Mouse (Mus musculus): ENCODE measurements around the gene Kalrn.

The Kalrn gene

DNA sequence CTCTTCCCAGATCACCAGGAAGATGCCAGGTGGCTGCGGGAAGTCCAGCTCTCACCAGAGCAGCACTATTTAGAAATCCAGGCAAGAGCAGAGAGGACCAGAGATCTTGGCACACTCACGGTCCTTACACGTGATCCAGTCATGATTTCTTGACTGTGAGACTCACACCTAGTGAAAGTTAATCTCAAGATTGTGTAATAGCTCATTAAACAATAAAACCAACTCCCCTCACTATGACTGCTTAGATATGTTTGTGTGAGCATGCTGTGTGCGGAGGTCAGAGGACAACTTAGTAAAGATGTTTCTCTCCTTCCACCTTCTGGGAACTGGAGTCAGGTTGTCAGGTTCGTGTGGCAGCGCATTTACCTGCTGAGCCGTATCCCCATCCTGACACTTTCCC lies 453.5 kb downstream of the Kalrn start:
- DNase-seq (ENCODE audit: low read depth, low spot score) = no peak

DNA sequence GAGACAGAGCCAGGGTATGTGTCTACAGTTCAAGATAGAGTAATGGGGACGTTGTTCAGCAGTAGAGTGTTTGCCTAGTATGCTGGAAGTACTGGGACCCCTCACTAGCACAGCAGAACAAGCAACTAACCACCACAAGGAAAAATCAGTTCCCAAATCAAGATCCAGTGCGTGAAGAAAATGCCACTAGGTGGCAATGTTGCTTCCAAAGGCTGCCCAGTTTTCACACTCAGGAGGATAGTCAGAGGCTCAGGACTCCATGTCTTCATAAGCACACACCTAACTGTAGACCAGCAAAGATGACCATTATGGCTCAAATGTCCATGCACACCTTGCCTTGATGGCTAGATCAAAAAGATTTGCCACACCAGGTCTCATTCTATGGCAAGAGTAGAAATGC lies 454.0 kb downstream of the Kalrn start:
- peak; percentile 48 for DNase-seq (ENCODE audit: low read depth, low spot score)

DNA sequence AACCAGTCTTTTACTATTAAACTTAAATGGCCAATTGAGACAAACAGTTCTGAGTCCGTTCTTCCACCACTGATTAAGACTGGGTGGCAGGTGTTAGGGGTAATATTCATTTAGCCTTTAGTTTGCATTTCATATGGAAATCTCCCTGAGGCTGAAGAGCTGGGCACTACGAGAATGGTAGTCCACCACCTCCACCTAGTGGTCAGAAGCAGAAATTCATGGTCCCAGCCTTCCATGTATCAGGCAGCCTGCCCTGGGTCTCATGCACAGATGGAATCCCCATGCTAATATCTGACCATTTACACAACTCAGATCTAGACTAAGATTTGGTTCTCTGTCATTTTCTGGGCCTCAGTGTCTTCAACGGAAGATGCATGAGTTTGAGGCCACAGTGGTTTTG lies 458.7 kb downstream of the Kalrn start:
- DNase-seq (ENCODE audit: low read depth, low spot score) = peak; percentile 63

DNA sequence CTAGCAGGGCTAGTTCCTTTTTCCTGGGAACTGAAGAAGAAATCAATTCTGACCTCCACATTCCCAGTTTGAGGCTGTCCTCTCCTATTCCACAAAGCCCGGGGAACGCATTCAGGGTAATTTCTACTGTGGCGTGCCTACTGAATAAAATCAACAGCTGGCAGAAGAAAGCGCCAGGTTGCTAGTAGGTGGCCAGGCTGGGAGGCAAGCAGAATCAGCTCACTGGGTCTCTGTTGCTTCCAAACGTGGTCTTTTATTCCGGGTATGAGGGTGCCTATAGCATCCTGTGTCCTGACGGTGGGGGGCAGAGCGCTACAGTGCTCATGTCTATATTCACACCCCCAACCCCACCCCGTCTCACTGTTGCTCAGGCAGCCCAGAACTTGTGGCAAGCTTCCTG lies 460.2 kb downstream of the Kalrn start:
- no peak for DNase-seq (ENCODE audit: low read depth, low spot score)

DNA sequence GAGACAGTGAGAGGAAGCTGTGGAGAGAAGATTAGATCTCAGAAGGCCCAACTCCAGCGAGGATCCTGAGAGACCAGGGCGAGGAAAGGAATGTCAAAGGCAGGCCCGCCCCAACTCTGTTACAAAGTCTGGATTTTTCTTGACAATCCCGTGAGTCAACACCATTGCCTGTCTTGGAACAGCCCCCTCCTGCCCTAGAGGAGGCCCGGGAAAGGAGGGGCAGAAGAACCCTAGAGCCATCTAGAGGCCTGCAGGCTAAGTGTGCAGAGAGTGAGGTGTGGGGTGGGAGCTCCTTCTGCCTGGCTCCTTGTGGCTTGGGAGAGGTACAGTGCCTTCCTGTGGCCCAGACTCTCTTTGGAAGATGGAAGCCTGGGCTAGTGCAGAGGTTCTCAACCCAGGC lies 460.8 kb downstream of the Kalrn start:
- DNase-seq (ENCODE audit: low read depth, low spot score) = peak; percentile 76

DNA sequence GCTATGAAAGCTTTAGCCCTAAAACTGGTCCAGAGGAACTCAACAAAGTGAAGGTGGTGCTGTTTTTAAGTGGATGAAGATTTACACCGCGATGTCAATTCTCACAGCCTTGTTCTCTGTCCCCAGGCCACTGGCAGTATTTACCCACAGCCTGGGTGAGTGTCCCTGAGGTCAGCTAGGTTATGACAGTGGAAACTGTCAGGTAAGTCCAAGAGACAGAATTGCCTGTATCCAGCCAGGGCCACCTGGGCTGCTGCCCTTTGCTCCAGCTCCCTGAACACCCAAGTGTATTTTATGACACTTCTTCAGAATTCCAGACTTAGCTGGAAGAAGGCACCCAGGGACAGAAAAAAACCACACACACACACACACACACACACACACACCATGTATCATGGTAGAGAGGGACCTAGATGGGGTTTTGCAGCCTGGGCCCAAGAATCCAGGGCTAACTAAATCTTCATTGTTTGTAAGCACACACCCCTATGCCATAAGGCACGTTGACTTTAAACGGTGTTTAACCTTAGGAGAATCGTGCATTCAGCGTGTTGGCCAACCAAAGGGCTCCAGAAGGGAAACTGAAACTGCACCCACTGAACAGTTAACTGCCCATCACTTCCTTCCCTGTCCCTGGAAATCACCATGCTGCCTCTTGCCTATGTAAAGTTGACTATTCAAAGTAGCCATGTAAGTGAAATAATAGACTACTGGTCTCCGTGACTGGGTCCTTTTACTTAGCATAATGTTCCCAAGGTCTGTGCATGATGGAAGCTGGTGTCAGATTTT lies 462.3 kb downstream of the Kalrn start:
- no peak for DNase-seq (ENCODE audit: low read depth, low spot score)

DNA sequence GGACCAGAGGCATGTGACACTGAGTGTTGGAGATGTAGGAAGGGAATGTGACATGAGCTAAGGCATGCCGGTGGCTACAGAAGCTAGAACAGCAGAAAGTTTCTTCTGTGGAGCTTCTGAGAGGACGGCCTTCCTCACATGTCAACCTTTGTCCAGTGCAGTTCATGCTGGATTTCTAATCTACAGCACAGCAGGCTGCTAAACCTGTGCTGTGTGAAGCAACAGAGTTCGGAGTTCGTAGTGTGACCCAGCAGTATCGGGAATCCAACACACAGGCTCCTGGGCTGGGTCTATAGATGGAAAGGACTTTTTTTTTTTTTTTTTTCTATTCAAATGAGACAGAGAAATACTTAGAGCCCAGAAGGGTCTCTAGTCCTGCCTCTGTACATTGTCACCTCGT lies 468.9 kb downstream of the Kalrn start:
- no peak for DNase-seq (ENCODE audit: low read depth, low spot score)

DNA sequence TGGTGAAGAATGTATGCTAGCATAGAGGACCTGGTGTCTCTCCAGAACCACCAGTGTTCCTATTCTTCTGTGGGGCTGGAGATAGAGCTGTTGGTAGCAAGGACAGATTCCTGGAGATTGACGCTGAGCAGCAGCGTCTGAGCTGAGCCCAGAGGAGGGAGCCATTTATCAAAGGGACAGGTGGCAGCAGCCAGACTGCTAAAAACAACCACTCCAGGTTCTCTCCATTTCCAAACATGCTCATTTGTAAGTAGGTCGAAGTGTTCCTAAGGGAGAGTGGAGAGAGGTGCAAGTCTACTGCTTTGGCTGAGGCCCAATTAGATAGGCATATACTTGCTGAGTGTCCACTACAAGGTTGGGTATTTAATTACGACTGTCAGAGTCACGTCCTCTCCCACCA lies 470.6 kb downstream of the Kalrn start:
- DNase-seq (ENCODE audit: low read depth, low spot score) = no peak

DNA sequence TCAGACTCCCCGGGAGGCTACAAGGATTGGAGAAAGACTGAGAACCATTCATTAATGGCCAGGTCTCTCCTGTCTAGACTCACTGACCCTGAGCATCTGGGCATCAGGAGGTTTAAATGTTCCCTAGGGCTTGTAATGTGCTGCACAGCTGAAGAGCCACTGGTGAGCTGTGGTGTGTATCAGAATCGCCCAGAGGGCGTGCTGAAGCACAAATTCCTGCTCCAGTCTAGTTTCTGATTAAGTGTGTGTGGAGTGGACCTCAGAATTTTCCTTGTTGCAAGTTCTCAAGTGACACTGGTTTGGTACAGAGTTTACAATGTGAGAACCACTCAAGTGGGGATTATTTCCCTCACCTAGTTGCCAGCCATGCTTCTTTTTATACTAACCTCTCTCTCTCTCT lies 473.5 kb downstream of the Kalrn start:
- no peak for DNase-seq (ENCODE audit: low read depth, low spot score)

DNA sequence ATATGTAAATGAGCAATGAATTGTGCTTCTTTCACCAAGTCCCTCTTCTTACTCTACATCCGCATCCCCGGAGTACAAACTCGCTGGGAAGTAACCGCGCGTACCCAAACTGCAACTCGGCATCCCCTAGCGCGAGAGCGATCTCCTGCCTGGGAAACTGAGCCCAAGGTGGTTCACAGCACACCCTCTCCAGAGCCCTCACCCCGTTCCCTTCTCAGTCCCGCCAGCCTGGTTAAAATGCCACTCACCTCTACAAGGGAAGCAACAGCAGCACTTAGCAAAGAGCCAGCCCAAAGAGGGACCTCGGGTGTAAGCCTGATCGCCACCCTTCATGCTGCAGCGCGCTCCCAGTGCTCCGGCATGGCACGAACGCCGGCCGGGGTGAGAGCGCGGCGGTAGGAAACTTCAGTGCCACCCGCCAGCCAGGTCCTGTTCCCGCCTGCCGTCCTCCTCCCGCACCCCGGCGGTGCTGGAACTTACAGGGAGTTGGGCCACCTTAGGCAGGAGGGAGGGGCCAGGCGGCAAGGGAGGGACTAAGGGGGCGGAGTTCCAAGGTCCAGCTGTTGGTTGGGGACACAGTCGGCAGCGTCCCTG lies 477.7 kb downstream of the Kalrn start:
- peak; percentile 66 for DNase-seq (ENCODE audit: low read depth, low spot score)

DNA sequence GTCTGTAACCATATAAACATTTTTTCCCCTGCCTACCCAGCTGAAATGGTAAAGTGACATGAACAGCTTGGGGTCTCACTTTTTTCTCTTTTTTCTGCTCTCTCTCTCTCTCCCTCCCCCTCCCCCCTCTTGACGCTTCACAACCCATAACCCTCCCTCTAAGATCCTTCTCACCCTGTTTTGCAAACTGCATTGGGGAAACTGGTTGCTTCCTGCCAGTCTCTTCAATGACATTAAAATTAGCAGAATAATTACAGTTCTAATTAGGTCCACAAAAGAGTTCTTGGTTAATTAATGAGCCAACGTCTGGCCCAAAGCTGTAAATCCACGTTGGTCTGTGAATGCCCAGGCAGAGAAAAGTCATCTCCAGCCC lies 478.3 kb downstream of the Kalrn start:
- no peak for DNase-seq (ENCODE audit: low read depth, low spot score)

DNA sequence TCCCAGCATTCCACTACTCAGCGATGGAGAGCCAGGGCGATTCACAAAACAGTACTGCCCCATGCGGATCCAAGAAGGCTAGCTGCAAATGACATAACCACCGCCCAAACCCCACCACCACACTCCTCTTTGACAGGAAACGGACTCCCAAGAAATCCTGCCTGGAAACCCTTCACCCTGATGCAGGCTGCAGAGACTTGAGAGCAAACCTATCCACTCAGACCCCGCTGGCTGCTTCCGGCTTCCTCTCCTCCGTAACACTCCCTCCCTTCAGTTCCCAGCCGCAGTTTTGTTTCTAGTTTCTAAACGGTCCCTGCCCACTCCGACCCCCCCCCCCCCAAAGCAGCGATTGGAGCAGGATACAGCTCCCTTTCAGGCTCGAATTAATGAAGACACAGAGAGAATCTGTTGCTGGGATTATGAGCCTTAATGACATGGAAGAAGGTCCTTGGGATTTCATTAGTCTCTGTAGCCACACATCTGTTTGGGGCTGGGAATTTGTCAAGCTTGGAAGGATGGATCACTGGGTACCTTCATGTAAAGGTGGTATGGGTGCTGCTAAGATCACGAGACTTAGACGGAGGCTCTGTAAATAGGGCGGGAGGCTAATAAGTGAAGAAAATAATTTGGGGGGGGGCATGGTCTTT lies 478.8 kb downstream of the Kalrn start:
- peak; percentile 72 for DNase-seq (ENCODE audit: low read depth, low spot score)

DNA sequence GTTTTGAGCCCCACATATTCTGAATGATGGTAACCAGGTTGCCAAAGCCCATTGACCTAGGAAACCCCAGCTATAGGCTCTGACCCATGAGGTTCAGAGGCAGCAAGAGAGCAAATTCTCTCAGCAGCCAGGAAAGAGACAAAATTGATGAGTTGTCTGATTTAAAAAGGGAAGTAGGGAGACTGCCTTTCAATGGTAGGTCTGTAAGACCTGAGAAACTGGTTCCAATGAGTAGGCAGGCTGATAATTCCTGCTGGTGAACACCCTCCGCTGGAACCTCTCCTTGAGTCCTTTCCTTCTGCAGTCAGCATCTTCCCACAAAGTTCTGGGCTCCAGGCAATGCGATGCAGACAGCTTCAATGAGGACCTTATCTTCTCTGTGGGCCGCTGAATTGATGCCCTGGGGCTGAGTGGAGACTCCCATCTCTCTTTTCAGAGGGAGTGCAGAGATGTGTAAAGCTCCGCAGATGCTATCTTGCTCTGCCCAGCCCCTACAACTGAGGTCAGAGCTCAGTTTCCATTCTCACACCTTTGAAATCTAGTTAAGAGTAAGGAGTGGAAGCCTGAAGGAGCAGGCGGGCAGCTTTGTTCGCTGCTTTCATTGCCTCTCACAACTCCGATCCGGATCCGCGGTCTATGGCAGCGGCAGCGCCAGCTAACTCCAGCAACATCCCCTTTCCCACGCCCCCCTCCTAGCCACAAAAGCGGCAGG lies 479.4 kb downstream of the Kalrn start:
- peak; percentile 8 for DNase-seq (ENCODE audit: low read depth, low spot score)

DNA sequence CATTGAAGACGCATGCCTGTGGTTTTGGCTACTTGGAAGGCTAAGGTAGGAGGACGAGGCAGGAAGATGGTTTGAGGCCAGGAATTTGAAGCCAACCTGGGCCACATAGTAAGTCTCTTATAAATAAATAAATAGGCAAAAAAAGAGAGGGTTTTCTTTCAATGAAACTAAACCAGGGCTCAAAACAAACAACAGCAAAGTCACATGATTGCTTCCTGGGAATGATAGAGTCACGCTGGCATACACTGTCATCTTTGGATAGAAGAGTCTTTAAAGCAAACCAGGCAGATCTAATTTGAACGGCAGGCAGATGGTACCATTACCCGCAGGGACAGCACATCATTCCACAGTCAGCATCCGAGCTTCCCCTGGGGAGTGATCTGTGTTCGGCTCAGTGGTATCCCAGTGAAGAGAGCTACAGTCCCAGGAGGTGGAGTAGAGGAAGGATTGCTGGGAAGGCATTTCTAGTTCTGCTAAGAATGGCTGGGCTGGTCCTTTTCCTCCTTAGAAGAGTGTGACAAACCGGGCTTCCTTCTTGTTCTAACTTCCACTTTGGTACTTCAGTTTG lies 483.7 kb downstream of the Kalrn start:
- no peak for DNase-seq (ENCODE audit: low read depth, low spot score)

DNA sequence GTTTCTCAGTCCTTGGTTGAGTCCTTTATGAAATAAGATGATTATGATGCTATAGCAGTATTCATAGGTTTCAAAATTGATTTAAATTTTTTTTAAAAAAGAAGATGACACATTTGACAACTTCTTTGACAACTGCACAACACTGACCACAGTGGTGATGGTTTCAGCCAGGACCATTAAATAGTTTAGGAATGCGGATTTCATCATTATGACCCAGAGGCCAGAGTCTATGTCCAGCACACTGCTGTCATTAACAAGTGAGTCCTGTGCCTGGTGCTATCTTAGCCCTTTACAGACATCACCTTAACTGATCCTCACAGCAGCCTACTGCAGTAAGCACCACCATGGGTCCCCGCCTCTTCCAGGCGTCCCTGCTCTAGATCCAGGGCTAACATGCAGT lies 484.3 kb downstream of the Kalrn start:
- DNase-seq (ENCODE audit: low read depth, low spot score) = no peak

DNA sequence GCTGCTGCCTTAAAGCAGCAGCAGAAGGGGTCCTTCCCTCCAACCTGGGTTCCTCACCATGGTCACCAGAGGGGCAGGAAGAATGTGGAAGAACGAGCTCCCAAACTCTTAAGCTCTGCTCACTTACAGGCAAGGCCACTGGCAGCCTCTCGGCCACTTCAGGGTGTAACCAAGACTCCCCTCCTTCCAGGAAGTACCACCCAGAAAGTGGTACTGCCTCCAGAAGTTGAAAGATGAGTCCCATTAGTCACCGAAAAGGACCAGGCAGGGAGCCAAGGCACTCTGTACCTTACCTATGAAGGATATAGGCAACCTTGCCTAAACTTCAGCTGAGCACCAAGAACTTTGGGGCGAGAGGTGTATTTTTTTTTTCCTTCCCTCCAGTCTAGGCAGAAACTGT lies 485.0 kb downstream of the Kalrn start:
- no peak for DNase-seq (ENCODE audit: low read depth, low spot score)

DNA sequence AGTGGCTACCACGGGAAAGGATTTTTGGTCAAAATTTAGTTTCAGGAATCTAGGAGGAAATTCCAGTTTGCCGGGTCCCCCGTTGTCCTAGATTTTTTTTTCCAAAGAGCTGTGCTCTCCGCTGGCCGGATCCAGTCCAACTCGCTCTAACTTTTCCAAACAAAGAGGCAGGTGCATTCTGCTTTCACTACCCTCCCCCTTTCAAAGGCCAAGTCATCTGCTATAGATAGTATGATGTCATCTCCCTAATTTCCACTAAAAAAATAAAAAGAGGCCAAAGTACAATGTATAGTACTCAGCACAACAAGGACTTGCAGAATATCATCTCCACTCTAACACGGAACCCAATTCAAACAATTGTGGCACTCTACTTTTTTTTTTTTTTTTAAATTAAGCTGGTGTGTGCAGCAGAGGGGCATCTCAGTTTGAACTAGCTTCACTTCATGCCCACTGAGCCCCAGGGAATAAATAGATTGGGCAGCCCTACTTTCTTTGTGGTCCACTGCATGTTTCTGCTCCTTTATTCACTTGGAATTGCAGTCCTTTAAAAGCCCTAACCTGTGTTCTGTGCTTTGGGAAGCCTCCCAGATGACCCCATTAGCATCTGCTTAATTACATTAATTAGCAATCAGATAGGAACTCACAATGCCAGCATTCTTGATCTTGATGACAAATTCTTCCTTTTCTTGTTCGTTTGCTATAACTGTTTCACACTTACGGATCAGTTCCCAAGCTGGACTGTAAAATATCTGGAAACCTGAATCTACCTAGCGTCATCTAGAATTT lies 489.0 kb downstream of the Kalrn start:
- no peak for DNase-seq (ENCODE audit: low read depth, low spot score)

DNA sequence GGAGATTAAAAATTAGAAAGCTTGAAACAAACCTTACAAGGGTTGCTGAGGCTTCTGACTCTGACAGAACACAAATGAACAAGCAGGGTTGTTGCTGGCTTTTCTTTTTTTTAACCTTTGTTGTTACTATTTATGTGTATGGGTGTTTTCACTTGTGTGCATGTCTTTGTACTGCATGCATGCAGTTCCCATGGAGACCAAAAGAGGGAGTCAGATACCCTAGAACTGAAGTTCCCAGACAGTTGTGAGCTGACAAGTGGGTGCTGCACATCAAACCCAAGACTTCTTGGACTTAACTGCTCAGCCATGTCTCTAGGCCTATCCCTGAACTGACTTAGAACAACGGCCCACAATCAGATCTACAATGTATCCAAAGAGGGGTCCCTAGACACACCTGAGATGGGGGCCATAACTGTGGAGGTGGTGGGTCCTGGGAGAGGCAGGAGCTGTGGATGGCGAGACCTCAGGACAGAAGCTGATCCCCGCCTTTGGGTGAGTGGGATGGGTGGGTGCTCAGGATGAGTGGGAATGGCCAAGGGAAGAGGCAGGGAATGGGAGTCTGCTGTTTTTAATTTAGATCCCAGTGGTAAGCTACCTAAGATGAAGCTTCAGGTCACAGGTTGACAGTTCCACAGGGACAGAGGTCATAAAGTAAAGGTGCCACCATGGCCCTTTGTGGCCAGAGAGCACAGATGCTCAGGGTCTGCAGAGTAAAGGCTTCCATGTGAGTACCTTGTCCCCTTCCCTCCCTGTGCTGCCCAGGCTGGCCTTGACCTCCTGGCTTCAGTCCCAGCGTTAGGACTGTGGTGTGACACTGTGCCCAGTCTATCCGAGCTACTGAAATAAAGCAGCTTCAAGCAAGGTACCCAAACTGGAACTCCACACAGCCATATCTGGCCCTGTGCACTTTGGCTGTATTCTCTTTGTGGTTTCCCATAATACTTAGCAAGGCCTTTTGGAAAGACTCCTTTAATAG lies 490.6 kb downstream of the Kalrn start:
- DNase-seq (ENCODE audit: low read depth, low spot score) = peak; percentile 70

DNA sequence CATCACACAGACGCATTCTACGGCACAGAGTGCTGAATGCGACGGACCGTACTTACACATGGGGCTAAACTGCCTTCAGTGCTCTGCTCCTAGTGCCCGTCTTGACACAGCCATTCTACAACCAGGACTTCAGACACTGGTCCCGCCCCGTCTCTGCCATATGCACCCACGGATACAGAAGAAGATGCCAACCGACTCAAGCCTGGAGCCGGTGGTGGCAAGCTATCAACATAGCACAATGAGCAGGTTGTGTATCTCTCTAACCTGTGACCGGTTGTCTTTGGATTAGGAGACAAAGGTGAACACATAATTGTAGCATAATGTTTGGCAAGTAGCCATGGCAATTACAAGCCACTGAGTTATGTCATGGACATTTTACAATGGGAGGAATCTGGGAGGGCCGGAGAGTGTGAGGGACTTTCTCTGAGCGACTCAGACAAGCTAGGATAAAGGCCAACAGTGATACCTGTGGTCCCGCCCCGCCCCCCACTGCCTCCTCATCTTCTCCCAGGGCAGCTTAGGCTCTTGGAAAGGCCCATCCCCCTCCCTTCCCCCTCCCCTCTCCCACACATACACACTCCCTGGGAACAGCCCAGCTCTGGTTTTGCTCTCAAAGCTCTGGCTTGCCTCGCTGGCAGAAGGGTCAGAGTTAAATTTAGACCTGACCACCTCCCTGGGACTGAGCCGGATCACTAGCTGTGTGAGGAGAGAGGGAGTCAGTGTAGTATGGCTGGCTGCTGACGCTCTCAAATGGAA lies 491.5 kb downstream of the Kalrn start:
- DNase-seq (ENCODE audit: low read depth, low spot score) = peak; percentile 59

All from ES-CJ7 (cell line).